In genomic region chr16:57433173-57433572, GRCm38 (mm10) we compare ENCODE assay signal across 25 mouse cellular contexts.
"Had no signal": no experiment of that assay in that cellular context is flagged by ENCODE, and none has a peak within 500 bp of the region (broad histone marks: within the 10 kb centered on the region; RNA-seq: fewer than 3 reads in every experiment).

No protein-coding gene starts in this region.

- H3K27ac ChIP-seq: gastrocnemius, adult 2 months; heart, adult 2 months; hindbrain, embryonic 10.5 days; hindbrain, embryonic 12.5 days; hindbrain, embryonic 14.5 days; kidney, embryonic 15.5 days; kidney, postnatal 0 days; limb, embryonic 13.5 days; limb, embryonic 15.5 days; liver, embryonic 12.5 days had no signal

- H3K4me3 ChIP-seq: gastrocnemius, adult 2 months; heart, adult 2 months; heart, embryonic 12.5 days; hindbrain, embryonic 10.5 days; hindbrain, embryonic 12.5 days; kidney, embryonic 15.5 days; limb, embryonic 13.5 days; limb, embryonic 15.5 days; liver, embryonic 12.5 days had no signal

- DNase-seq: gastrocnemius, adult 2 months; gastrocnemius, postnatal 10 days; gastrocnemius, postnatal 25 days; heart, adult 2 months; heart, postnatal 10 days; heart, postnatal 4 days; kidney, adult 11 months; kidney, adult 2 months; kidney, adult 9 months; kidney, postnatal 14 days; kidney, postnatal 36 days; layer of hippocampus, adult 9-11 months; layer of hippocampus, postnatal 36 days; left cerebral cortex, postnatal 4 days had no signal

- H3K27me3 ChIP-seq: heart, embryonic 12.5 days; hindbrain, embryonic 12.5 days; kidney, embryonic 15.5 days; limb, embryonic 13.5 days; limb, embryonic 15.5 days; liver, embryonic 12.5 days had no signal

- H3K9me3 ChIP-seq: heart, embryonic 12.5 days; hindbrain, embryonic 10.5 days; hindbrain, embryonic 12.5 days; kidney, embryonic 15.5 days; limb, embryonic 13.5 days; limb, embryonic 15.5 days; liver, embryonic 12.5 days had no signal

- H3K4me2 ChIP-seq: heart, embryonic 12.5 days; hindbrain, embryonic 12.5 days; hindbrain, embryonic 14.5 days; kidney, embryonic 15.5 days; limb, embryonic 13.5 days; limb, embryonic 15.5 days; liver, embryonic 12.5 days had no signal

- ATAC-seq: hindbrain, embryonic 16.5 days; inflammation-experienced regulatory T-cells, adult 6 months; liver, embryonic 12.5 days had no signal

- H3K4me1 ChIP-seq: hindbrain, embryonic 10.5 days; hindbrain, embryonic 12.5 days had no signal

- H3K36me3 ChIP-seq: heart, embryonic 12.5 days; hindbrain, embryonic 10.5 days; hindbrain, embryonic 12.5 days; kidney, embryonic 15.5 days; limb, embryonic 13.5 days; limb, embryonic 15.5 days; liver, embryonic 12.5 days had no signal

- H3K9ac ChIP-seq: heart, embryonic 12.5 days; hindbrain, embryonic 12.5 days; hindbrain, embryonic 14.5 days; kidney, embryonic 15.5 days; limb, embryonic 13.5 days; limb, embryonic 15.5 days; liver, embryonic 12.5 days had no signal
